Mouse (Mus musculus) c-Kit-negative CD71-positive TER-119-positive erythroid progenitor cells, embryonic 14.5 days (primary cell): Measurements from ENCODE around the gene Map2k1.
"Not testable (repeated sequence)": the region's sequence is repeated elsewhere in the genome, so short reads cannot be mapped to it uniquely, and the experiment has no call there.

Experiments used
- DNase-seq: peaks from one replicate; pipeline ENCODE4 v3.0.0-alpha.2; 2013; ENCODE audit warnings: low read depth, low spot score

Gene Map2k1

GRCm38 (mm10) chr9:64169967-64170366 is 83.5 kb downstream of the Map2k1 start:
- not testable (repeated sequence) for DNase-seq

GRCm38 (mm10) chr9:64160471-64160870 is 93.0 kb downstream of the Map2k1 start:
- DNase-seq: no peak

- DNase-seq: no peak
Observed at GRCm38 (mm10) chr9:64156641-64157040, 96.8 kb downstream of the Map2k1 start.

GRCm38 (mm10) chr9:64139879-64140278 is 113.6 kb downstream of the Map2k1 start:
- DNase-seq: no peak

- DNase-seq: peak; percentile 32
Observed at GRCm38 (mm10) chr9:64138896-64139295, 114.5 kb downstream of the Map2k1 start.
